Mouse (Mus musculus) CD4-positive helper T cell, adult 2 months (primary cell): ENCODE measurements around the gene Col9a2.

Experiments
- DNase-seq: peaks from one replicate; pipeline ENCODE4 v3.0.0-alpha.2; 2012; ENCODE audit warnings: low read depth, missing footprints, low spot score

The Col9a2 gene

DNA sequence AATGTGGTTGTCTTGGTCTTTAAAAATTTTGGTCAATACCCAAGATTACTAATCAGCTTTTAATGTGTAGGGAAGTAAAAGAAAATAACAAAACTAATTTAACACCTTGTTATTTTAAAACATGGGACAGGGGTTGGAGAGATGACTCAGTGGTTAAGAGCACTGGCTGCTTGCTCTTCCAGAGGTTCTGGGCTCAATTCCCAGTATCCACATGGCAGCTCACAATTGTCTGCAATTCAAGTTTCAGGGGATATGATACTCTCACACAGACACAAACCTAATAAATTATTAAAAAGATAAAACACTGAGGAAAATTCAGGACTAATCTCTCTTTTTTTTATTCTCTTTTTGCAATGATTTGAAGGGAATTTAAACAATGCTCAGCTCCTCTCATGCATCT, 45.3 kb downstream of the Col9a2 start:
- no peak for DNase-seq

DNA sequence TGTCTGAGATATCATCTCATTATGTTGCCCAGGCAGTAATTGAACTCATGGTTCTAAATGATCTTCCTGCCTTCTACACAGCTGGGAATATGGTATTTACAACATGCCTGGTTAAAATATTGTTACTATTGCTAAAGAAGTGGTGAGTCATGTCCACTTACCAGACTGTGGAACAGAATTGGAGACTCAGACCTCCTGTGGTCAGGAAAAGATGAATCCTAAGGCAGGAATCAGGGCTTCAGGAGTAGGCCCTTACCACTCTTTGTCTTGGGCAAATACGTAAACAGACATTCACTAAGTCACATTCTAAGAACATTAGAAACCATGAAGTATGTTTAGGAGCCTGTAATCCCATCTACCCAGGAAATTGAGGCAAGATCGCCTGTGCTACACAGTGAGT, 49.5 kb downstream of the Col9a2 start:
- no peak for DNase-seq

DNA sequence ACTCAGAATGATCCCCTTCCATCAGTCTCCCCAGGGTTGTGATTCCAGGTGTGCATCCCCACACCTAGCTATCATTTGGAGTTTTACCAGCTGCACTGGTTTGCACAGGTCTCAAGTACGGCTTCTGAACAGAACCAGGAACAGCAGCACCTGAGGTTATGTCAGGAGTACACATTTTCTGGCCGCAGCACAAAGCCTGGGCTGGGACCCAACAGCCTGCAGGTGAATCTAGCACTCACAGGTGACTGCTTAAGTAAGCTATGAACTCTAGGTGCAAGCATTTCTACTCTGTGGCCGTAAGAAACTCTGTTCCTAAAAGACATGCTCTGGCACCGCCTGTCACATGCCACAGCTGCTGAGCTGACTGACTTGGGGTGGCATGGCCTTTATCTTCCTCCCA, 51.0 kb downstream of the Col9a2 start:
- no peak for DNase-seq

DNA sequence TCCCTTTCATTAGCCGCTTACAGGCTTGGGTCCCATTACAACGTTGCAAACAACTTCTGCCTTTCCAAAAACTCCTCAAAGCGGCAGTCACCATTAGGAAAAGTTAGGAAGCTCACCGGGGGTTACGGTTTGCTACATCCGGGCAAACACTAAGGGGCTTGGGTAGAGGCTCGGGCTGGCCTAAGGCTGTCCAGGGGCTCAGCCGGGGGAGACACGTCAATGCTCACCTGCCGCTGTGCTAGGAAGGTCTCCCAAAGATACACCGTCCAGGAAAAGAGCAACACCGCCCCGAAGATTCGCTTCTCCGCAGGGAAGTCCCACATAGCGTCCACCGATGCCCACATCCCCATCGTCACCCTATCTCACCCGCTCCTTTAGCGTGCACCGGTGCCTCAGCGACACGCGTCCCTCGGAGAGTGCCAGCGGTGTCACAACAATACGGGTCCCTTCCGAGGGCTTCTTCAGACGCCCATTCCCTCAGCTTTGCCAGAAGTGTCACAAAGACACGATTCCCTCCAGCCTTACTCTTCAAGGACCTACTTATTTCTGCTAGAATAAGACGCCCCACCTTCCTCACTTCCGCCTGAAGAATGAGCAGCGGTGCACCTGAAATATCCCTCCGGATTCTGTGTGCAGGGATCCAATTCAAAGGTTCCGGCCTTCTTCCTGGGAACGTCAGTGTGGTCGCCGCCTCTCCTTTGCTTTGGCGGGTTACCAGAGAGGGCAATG, 58.6 kb downstream of the Col9a2 start, which contains the start of gene Zmpste24:
TSS of gene Zmpste24 (minus strand) at position 592 of the 729 bp plus-strand sequence.
- DNase-seq = peak; percentile 89

DNA sequence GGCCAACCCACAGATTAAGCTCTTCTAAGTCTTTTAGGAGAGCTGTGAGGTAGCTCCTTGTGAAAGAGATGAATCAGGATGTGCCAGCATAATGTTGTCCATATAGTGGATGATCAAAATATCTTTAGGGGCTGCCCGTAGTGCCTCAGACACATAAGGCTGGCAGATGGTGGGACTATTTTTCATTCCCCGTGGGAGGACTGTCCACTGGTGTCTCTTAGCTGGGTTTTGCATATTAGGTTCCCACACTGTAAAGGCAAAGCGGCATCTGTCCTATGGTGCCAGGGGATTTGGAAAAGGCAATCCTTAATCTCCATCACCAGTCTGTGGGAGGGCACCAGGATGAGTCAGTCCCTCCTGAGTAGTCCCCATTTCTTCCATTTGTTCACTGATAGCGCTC, 64.1 kb downstream of the Col9a2 start:
- DNase-seq = no peak
